Mouse (Mus musculus): ENCODE measurements around the gene Setx. TPM values are rescaled to one million over a fixed set of nuclear protein-coding genes. Genes with fewer than 3 reads are reported as not detected.
"Not testable (repeated sequence)": the region's sequence is repeated elsewhere in the genome, so short reads cannot be mapped to it uniquely, and the experiment has no call there.

Gene Setx
- total and polyA plus RNA-seq, 2 experiments from 2014 or later: 5.6 to 32.7 TPM

DNA sequence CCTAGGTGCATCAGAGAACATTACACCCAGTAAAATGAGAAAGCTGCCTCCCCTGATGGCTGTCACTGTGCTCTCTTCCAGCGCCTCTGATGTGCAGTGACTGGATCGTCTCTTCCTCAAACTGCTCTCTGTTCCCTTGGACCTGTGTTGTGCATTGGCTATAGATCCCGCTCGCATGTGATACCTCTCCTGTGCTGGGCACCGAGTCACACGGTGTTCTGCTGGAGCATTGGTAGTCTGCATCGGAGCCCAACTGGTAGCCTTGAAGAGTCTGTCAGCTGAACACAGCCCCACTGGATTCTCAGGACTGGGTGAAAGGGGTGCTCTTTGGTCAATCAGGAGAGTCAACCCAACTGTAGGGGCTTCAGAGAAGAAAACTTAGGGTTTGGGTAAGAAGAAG lies 38.0 kb upstream of the Setx start:
- H3K4me3 ChIP-seq (ENCODE audit: low read depth, low read length): no peak overlapping the region
- H3K9ac ChIP-seq (replicated peaks; ENCODE audit: low read depth, low read length): no peak overlapping the region
- TF ChIP-seq CTCF (IDR thresholded peaks at IDR 0.05; ENCODE audit: low read depth): no peak
- no peak for TF ChIP-seq EP300 (IDR thresholded peaks at IDR 0.05; ENCODE audit: low read depth)
- no peaks in the 10 kb centered on the region for H3K4me1 ChIP-seq (ENCODE audit: control insufficient read depth, insufficient read depth)
- no peaks in the 10 kb centered on the region for H3K27me3 ChIP-seq (ENCODE audit: control insufficient read depth, insufficient read depth, low read length)
- H3K36me3 ChIP-seq (replicated peaks; ENCODE audit: control insufficient read depth, insufficient read depth, low read length): peaks cover 55% of the 10 kb centered on the region
- 96% methylated on average over 7 of the region's 7 CpGs for WGBS
- no peak overlapping the region for H3K27ac ChIP-seq (ENCODE audit: low read depth)
- ATAC-seq (ENCODE audit: insufficient read depth, low read depth): no peak
- H3K4me2 ChIP-seq (ENCODE audit: low read depth, low read length): no peak overlapping the region
- DNase-seq (ENCODE audit: low spot score): no peak
- no peaks in the 10 kb centered on the region for H3K9me3 ChIP-seq (replicated peaks; ENCODE audit: control insufficient read depth, low read length)

DNA sequence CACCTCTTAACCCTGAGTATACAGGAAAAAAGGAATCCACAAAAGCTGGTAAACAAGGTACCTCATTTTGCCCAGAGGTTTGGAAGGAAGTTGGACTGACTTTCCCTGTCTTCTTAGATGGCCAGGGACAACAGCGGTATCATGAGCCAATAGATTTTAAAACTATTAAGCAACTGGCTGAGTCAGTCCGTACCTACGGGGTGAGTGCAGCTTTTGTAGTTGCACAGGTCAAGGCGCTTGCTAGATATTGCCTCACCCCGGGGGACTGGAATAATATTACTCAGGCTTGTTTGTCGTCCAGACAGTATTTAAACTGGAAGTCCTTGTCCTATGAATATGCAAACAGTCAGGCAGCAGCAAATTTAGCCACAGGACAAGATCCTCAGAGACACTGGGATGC lies 34.7 kb upstream of the Setx start:
- not testable (repeated sequence) for DNase-seq (ENCODE audit: low spot score); H3K27me3 ChIP-seq (ENCODE audit: control insufficient read depth, insufficient read depth, low read length); ATAC-seq (ENCODE audit: insufficient read depth, low read depth)

DNA sequence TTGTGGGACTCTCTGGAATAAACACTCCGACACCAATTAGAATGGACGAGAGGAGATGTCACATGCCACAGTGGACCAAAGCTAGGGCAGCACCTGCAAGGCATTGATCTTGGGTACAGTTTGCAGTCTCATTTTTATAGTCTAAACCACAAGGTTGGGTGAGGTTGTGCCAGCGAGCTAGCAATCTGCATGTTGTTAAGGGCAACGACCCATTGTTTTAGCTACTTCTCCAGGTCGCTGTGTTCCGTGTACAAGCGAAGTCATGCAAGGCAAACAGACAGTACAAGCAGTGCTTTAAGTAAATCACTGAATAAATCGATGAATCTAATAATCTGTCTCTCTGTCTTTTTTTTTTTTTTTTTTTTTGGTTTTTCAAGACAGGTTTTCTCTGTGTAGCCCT lies 28.3 kb upstream of the Setx start:
- Histone ChIP-seq H3K9me3 (replicated peaks; ENCODE audit: control insufficient read depth, low read length) (no peaks in the 10 kb centered on the region), H3K4me1 (ENCODE audit: control insufficient read depth, insufficient read depth) (no peaks in the 10 kb centered on the region), H3K9ac (replicated peaks; ENCODE audit: low read depth, low read length) (no peak overlapping the region), H3K27ac (ENCODE audit: low read depth) (no peak overlapping the region), H3K4me2 (ENCODE audit: low read depth, low read length) (no peak overlapping the region), H3K27me3 (ENCODE audit: control insufficient read depth, insufficient read depth, low read length) (no peaks in the 10 kb centered on the region), H3K4me3 (ENCODE audit: low read depth, low read length) (no peak overlapping the region), H3K36me3 (replicated peaks; ENCODE audit: control insufficient read depth, insufficient read depth, low read length) (no peaks in the 10 kb centered on the region)
- ATAC-seq (ENCODE audit: insufficient read depth, low read depth): no peak
- no peak for TF ChIP-seq CTCF (IDR thresholded peaks at IDR 0.05; ENCODE audit: low read depth)
- TF ChIP-seq EP300 (IDR thresholded peaks at IDR 0.05; ENCODE audit: low read depth): no peak
- DNase-seq (ENCODE audit: low spot score): no peak
- 77% methylated on average over 8 of the region's 8 CpGs for WGBS

More for the DNA sequence above, 34.7 kb upstream of the Setx start:
- not testable (repeated sequence) for H3K9me3 ChIP-seq (replicated peaks; ENCODE audit: control insufficient read depth, low read length); H3K4me1 ChIP-seq (ENCODE audit: control insufficient read depth, insufficient read depth); H3K27ac ChIP-seq (ENCODE audit: low read depth); H3K9ac ChIP-seq (replicated peaks; ENCODE audit: low read depth, low read length); H3K4me2 ChIP-seq (ENCODE audit: low read depth, low read length); H3K4me3 ChIP-seq (ENCODE audit: low read depth, low read length)
- peaks cover 24% of the 10 kb centered on the region for H3K36me3 ChIP-seq (replicated peaks; ENCODE audit: control insufficient read depth, insufficient read depth, low read length)
- WGBS: 88% methylated on average over 6 of the region's 6 CpGs

DNA sequence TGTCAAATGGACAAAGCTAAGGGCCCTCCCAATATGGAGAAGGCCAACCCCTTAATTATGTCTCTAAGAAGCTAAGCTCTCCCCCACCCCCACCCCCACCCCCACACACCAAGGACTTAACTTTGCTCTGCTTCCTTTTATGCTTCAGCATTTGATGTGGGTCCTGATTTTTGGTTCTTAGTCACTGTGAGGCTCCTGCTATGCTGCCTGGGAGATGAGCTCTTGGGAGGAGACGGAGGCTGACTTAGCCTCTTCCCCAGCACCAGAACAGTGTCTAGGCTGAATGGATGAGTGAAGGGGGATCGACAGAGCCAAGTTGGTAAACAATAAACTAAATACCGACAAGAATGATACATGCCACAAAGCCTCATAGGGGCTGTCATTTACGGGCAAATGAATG lies 27.2 kb upstream of the Setx start:
- TF ChIP-seq EP300 (IDR thresholded peaks at IDR 0.05; ENCODE audit: low read depth) (no peak), CTCF (IDR thresholded peaks at IDR 0.05; ENCODE audit: low read depth) (no peak)
- Histone ChIP-seq H3K9me3 (replicated peaks; ENCODE audit: control insufficient read depth, low read length) (no peaks in the 10 kb centered on the region), H3K4me1 (ENCODE audit: control insufficient read depth, insufficient read depth) (no peaks in the 10 kb centered on the region), H3K4me3 (ENCODE audit: low read depth, low read length) (no peak overlapping the region), H3K27ac (ENCODE audit: low read depth) (no peak overlapping the region), H3K9ac (replicated peaks; ENCODE audit: low read depth, low read length) (no peak overlapping the region), H3K27me3 (ENCODE audit: control insufficient read depth, insufficient read depth, low read length) (no peaks in the 10 kb centered on the region), H3K36me3 (replicated peaks; ENCODE audit: control insufficient read depth, insufficient read depth, low read length) (no peaks in the 10 kb centered on the region), H3K4me2 (ENCODE audit: low read depth, low read length) (no peak overlapping the region)
- 69% methylated on average over 4 of the region's 4 CpGs for WGBS
- ATAC-seq (ENCODE audit: insufficient read depth, low read depth) (no peak), DNase-seq (ENCODE audit: low spot score) (no peak)

DNA sequence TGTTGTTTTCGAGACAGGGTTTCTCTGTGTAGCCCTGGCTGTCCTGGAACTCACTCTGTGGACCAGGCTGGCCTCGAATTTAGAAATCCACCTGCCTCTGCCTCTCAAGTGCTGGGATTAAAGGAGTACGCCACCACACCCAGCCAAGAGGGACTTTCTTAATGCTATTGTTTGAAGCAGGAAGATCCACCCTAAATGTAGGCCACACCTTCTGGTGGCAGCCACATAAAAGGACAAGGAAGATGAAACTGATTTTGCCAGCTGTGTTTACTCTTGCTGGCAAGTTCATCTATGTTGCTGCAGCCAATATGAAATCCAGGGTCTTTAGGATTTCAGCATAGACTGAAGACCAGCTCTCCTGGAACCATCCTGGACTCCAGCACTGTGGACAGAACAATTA lies 26.5 kb upstream of the Setx start:
- ATAC-seq (ENCODE audit: insufficient read depth, low read depth) (no peak), DNase-seq (ENCODE audit: low spot score) (no peak)
- TF ChIP-seq EP300 (IDR thresholded peaks at IDR 0.05; ENCODE audit: low read depth) (no peak), CTCF (IDR thresholded peaks at IDR 0.05; ENCODE audit: low read depth) (no peak)
- Histone ChIP-seq H3K27me3 (ENCODE audit: control insufficient read depth, insufficient read depth, low read length) (no peaks in the 10 kb centered on the region), H3K4me3 (ENCODE audit: low read depth, low read length) (no peak overlapping the region), H3K9me3 (replicated peaks; ENCODE audit: control insufficient read depth, low read length) (no peaks in the 10 kb centered on the region), H3K4me1 (ENCODE audit: control insufficient read depth, insufficient read depth) (no peaks in the 10 kb centered on the region), H3K27ac (ENCODE audit: low read depth) (no peak overlapping the region), H3K9ac (replicated peaks; ENCODE audit: low read depth, low read length) (no peak overlapping the region), H3K36me3 (replicated peaks; ENCODE audit: control insufficient read depth, insufficient read depth, low read length) (no peaks in the 10 kb centered on the region), H3K4me2 (ENCODE audit: low read depth, low read length) (no peak overlapping the region)
- 66% methylated on average over 3 of the region's 3 CpGs for WGBS

DNA sequence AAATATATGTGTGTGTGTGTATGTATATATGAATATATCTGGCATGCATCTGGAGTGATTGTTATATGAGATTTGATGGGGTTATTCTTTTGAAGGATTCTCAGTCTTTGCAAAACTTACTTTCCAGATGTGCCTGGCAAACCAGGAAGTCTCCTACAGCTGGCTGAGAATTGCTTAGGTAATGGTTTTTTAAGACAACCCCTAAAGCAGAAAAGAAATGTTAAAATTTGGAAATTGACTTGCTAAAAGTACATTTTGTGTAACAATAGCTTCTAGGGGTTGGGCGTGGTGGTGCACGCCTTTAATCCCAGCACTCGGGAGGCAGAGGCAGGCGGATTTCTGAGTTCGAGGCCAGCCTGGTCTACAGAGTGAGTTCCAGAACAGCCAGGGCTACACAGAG lies 26.0 kb upstream of the Setx start:
- H3K4me1 ChIP-seq (ENCODE audit: control insufficient read depth, insufficient read depth); ATAC-seq (ENCODE audit: insufficient read depth, low read depth); H3K36me3 ChIP-seq (replicated peaks; ENCODE audit: control insufficient read depth, insufficient read depth, low read length); H3K27me3 ChIP-seq (ENCODE audit: control insufficient read depth, insufficient read depth, low read length); H3K9ac ChIP-seq (replicated peaks; ENCODE audit: low read depth, low read length); DNase-seq (ENCODE audit: low spot score); H3K4me2 ChIP-seq (ENCODE audit: low read depth, low read length); H3K9me3 ChIP-seq (replicated peaks; ENCODE audit: control insufficient read depth, low read length); H3K4me3 ChIP-seq (ENCODE audit: low read depth, low read length); H3K27ac ChIP-seq (ENCODE audit: low read depth): not testable (repeated sequence)
- WGBS: 94% methylated on average over 4 of the region's 5 CpGs

Measured in heart, postnatal 0 days (tissue).